Mouse (Mus musculus) stomach, embryonic 14.5 days (tissue): ENCODE measurements around the gene Crls1. TPM values are rescaled to one million over a fixed set of nuclear protein-coding genes. Genes with fewer than 3 reads are reported as not detected.
A peak's percentile ranks its signal among the peaks of the same experiment; 100 is the strongest.

Experiments
- ATAC-seq: fragments of 200-750 bp; cut with Nextera tagmentation; 2 replicates; pipeline ENCODE4 v1.8.0; 2017; ENCODE audit warnings: low read depth, moderate TSS enrichment; ENCODE audit not compliant: insufficient number of reproducible peaks, insufficient read depth, low FRiP score
- H3K27ac ChIP-seq: fragments of 300-500 bp; sonication (generic); 2 replicates; pipeline ENCODE4 v1.5.1; 2014; ENCODE audit warnings: mild to moderate bottlenecking, low read length, moderate library complexity, mixed read lengths
- H3K27me3 ChIP-seq: fragments of 300-500 bp; sonication (generic); 2 replicates; pipeline ENCODE4 v1.6.1; 2014; ENCODE audit warnings: low read length, control low read depth, mixed read lengths; ENCODE audit not compliant: control insufficient read depth, insufficient read depth
- H3K36me3 ChIP-seq: fragments of 300-500 bp; sonication (generic); 2 replicates; pipeline ENCODE4 v1.6.1; 2014; ENCODE audit warnings: mild to moderate bottlenecking, control low read depth, low read length, moderate library complexity, mixed read lengths; ENCODE audit not compliant: control insufficient read depth, insufficient read depth
- H3K4me1 ChIP-seq: fragments of 300-500 bp; sonication (generic); 2 replicates; pipeline ENCODE4 v1.6.1; 2014; ENCODE audit warnings: low read length, control low read depth, mixed read lengths; ENCODE audit not compliant: control insufficient read depth, insufficient read depth
- H3K4me2 ChIP-seq: fragments of 300-500 bp; sonication (generic); replicated peaks from 2 replicates; pipeline ENCODE4 v1.6.1; 2014; ENCODE audit warnings: low read depth, low read length, control low read depth
- H3K4me3 ChIP-seq: fragments of 300-500 bp; sonication (generic); 2 replicates; pipeline ENCODE4 v1.5.1; 2014; ENCODE audit warnings: low read depth, low read length, control low read depth
- H3K9ac ChIP-seq: fragments of 300-500 bp; sonication (generic); replicated peaks from 2 replicates; pipeline ENCODE4 v1.6.1; 2014; ENCODE audit warnings: low read depth, mild to moderate bottlenecking, control low read depth, low read length, moderate library complexity, mixed read lengths
- H3K9me3 ChIP-seq: fragments of 300-500 bp; sonication (generic); 2 replicates; pipeline ENCODE4 v1.6.1; 2016; ENCODE audit warnings: low read depth, low read length, control low read depth; ENCODE audit not compliant: control insufficient read depth
- WGBS: fragments of 180-500 bp; shearing (Covaris S2); extraction: QIAGEN DNeasy Blood & Tissue Kit; methylation state at CpG from one replicate; pipeline ENCODE4 v1.1.7; 2014; 5-methylcytosine and 5-hydroxymethylcytosine counted together
- polyA plus RNA-seq: library from polyadenylated mRNA; unstranded; fragments of >200 nt; fragmentation: Nextera tagmentation; extraction: Ambion mirVana; gene quantifications from 2 replicates; pipeline ENCODE4 v1.2.1, GENCODE M21; 2014

Crls1 gene
- polyA plus RNA-seq, 1 experiment from 2014 or later, result 14.0 TPM

DNA sequence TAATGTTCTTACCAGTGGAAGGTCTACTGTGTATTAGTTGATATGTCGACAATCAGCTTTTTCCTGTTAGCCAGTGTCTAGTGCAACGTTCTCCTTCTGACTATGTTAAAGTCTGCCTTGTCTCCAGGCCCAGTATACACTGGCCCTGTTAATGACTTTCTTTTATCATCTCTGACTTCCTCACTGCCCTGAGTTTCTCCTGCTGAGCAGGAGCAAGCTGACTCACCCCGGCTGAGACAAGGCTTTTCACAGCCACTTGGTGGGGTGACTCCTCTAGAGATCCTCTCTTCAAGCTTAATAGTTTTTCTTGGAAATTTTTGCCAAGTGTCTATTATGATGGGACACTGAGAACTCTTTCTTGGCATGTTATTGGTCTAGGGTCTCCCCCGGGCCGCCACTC is 9.9 kb downstream of the Crls1 start:
- no peaks in the 10 kb centered on the region for H3K9me3 ChIP-seq
- no peak overlapping the region for H3K4me3 ChIP-seq
- no peaks in the 10 kb centered on the region for H3K4me1 ChIP-seq
- peaks cover 5% of the 10 kb centered on the region; the same call in 1 of the 2 replicates for H3K36me3 ChIP-seq
- no peak overlapping the region for H3K9ac ChIP-seq
- H3K27ac ChIP-seq, result no peak overlapping the region
- WGBS, result 87% methylated on average over 5 of the region's 5 CpGs
- no peaks in the 10 kb centered on the region for H3K27me3 ChIP-seq
- ATAC-seq, result no peak
- no peak overlapping the region for H3K4me2 ChIP-seq

DNA sequence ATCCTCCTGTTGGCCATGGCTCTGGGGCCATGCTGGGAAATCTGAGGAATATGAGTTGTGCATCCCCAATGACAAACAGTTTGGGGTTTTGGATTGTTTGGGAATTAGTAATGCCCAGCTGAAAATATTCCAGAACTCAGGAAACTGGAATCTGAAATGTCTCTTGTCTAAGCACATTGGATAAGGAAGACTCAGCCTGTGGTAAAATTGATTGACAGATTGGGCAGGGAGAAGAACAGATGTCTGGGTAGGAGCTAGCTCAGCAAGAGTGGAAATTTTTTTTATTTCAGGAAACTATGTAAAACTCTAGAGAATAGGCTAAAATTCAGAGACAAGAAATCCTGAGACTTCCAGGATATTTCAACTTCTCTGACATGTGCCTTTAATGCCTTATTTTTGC is 14.0 kb downstream of the Crls1 start:
- no peaks in the 10 kb centered on the region for H3K4me1 ChIP-seq
- no peak overlapping the region for H3K4me3 ChIP-seq
- no peak for ATAC-seq
- no peaks in the 10 kb centered on the region for H3K27me3 ChIP-seq
- peaks cover 6% of the 10 kb centered on the region; the same call in 1 of the 2 replicates for H3K36me3 ChIP-seq
- H3K4me2 ChIP-seq, result no peak overlapping the region
- H3K9ac ChIP-seq, result no peak overlapping the region
- H3K9me3 ChIP-seq, result no peaks in the 10 kb centered on the region
- H3K27ac ChIP-seq, result no peak overlapping the region

DNA sequence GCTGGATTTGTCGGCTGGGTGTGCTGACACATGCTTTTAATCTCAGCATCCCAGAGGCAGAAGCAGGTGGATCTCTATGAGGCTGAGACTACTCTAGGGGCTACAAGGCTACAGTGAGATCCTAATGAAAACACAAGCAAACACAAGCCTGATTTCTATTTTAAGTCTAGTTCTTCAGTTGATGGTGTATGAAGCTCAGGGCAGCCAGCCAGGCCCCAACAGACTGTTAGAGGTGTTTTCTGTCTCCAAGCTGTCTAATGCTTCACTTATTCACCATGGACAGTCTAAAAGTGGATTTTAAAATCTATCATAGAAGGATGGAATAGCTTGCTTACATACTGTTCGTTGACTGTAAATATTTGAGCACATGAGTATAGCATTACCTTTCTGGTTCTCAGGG is 15.0 kb downstream of the Crls1 start:
- Histone ChIP-seq H3K27ac (no peak overlapping the region), H3K4me1 (no peaks in the 10 kb centered on the region), H3K4me3 (no peak overlapping the region), H3K36me3 (peaks cover 13% of the 10 kb centered on the region; the same call in 1 of the 2 replicates), H3K9ac (no peak overlapping the region), H3K4me2 (no peak overlapping the region), H3K27me3 (no peaks in the 10 kb centered on the region), H3K9me3 (no peaks in the 10 kb centered on the region)
- ATAC-seq, result no peak
- 92% methylated on average over 2 of the region's 2 CpGs for WGBS

DNA sequence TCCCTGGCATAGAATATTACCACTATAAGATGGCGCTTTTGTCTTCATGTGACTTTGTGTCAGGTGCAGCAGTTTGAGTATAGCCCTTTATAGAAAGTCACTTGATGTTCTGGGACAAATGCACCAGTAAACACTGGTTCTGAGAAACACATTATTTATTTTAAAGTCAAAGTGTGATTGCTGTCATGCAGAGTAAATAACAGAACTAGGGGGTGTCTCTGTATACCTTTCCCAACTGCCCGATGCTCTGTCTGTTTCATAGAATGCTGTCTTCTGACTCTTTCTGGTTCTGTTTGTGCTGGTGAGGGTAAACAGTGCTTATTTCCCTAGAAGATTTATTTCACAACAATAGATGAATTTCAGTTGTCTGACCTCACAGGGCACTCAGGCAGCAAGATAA is 16.9 kb downstream of the Crls1 start:
- no peaks in the 10 kb centered on the region for H3K4me1 ChIP-seq

DNA sequence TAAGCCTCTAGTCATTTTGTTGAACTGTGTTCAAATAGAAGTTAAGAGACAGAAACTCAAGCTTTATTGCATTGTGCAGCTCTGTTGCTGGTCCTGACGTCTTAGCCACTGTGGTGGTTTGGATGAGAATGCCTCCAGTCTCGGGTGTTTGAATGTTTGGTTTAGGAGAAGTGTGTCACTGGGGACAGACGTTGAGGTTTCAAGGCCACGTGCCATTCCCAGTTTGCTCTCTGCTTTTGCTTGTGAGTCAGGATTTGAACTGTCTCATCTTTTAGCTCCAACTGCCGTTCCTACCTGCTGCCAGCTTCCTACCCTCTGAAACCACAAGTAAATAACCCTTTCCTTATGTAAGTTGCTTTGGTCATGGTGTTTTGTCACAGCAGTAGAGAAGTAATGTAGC is 21.1 kb downstream of the Crls1 start:
- Histone ChIP-seq H3K9ac (no peak overlapping the region), H3K27ac (no peak overlapping the region), H3K9me3 (no peaks in the 10 kb centered on the region), H3K4me1 (no peaks in the 10 kb centered on the region), H3K27me3 (no peaks in the 10 kb centered on the region), H3K36me3 (peaks cover 17% of the 10 kb centered on the region; the same call in 1 of the 2 replicates), H3K4me3 (no peak overlapping the region), H3K4me2 (no peak overlapping the region)
- WGBS, result 72% methylated on average over 5 of the region's 5 CpGs
- ATAC-seq, result no peak

More for the DNA sequence above, 16.9 kb downstream of the Crls1 start:
- Histone ChIP-seq H3K4me3 (no peak overlapping the region), H3K27ac (no peak overlapping the region), H3K9ac (no peak overlapping the region), H3K9me3 (no peaks in the 10 kb centered on the region), H3K36me3 (peaks cover 17% of the 10 kb centered on the region; the same call in 1 of the 2 replicates), H3K4me2 (no peak overlapping the region), H3K27me3 (no peaks in the 10 kb centered on the region)
- ATAC-seq, result no peak
- 91% methylated on average over 2 of the region's 2 CpGs for WGBS

DNA sequence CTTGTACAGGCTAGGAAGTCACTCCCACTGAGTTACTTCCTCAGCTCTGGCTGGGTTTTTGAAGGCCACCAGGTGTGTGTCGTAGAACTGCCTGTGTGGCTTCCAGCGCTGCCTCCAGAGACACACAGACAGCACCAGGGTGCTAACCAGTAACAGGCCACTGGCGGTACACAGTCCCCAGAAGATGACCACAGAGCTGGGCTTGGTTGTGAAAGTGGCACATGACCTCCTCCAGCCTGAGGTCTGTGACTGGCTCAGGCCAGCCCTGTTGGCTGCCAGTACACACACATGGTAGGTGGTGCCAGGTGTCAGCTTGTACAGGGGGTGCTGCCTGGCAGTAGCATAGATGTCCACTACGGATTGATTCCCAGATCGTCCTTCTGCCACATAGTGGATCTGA is 23.2 kb downstream of the Crls1 start:
- Histone ChIP-seq H3K4me2 (no peak overlapping the region), H3K27me3 (no peaks in the 10 kb centered on the region), H3K9ac (no peak overlapping the region), H3K36me3 (peaks cover 15% of the 10 kb centered on the region; the same call in 1 of the 2 replicates), H3K4me3 (no peak overlapping the region), H3K9me3 (no peaks in the 10 kb centered on the region), H3K4me1 (no peaks in the 10 kb centered on the region), H3K27ac (no peak overlapping the region)
- WGBS, result 90% methylated on average over 5 of the region's 5 CpGs
- ATAC-seq, result peak; percentile 28; the same call in 1 of the 2 replicates

DNA sequence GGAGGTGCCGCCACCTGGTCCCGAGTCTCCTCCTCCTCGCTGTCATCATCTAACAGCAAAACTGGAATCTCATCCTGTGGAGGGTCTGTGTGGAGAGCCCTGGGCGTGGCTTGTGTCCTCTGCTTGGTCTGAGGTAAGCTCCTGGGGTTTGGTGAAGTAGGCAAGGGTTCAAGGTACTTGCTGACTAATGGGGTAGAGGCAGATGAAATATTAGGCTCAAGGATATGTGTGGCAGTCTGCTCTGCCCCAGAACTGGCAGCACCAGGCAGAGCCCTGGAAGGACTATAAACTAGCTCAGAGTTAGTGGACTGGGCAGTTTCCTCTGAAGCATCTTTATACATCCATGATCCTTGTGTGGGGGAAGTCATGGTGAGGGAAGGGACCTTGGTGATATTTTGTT is 23.8 kb downstream of the Crls1 start:
- H3K4me1 ChIP-seq, result no peaks in the 10 kb centered on the region
- H3K27ac ChIP-seq, result no peak overlapping the region
- no peaks in the 10 kb centered on the region for H3K9me3 ChIP-seq
- peaks cover 12% of the 10 kb centered on the region; the same call in 1 of the 2 replicates for H3K36me3 ChIP-seq
- no peaks in the 10 kb centered on the region for H3K27me3 ChIP-seq
- peak; percentile 28; the same call in 1 of the 2 replicates for ATAC-seq
- 73% methylated on average over 4 of the region's 4 CpGs for WGBS
- H3K4me3 ChIP-seq, result no peak overlapping the region
- H3K9ac ChIP-seq, result no peak overlapping the region
- no peak overlapping the region for H3K4me2 ChIP-seq

DNA sequence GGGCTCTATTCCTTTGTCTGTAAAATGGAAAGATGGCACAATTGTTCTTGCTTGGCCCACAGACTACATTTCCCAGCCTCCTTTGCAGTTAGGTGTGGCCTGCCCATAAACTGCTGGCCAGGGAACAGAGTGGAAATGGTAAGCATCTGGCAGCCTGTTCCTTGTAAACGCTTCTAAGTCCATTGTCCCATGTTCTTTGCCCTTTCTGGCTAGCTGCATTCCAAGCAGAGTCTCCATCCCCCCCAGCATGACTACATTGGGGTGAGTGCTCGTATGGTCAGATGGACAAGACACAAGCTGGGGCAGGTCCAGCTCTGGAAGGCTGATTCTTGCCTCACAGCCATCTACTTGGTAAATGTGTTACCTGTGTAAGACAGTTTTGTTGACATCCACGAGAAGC is 25.2 kb downstream of the Crls1 start:
- H3K9ac ChIP-seq, result no peak overlapping the region
- no peak for ATAC-seq
- WGBS, result 63% methylated on average over 3 of the region's 3 CpGs
- H3K9me3 ChIP-seq, result no peaks in the 10 kb centered on the region
- H3K27ac ChIP-seq, result no peak overlapping the region
- no peaks in the 10 kb centered on the region for H3K4me1 ChIP-seq
- no peaks in the 10 kb centered on the region for H3K27me3 ChIP-seq
- peaks cover 2% of the 10 kb centered on the region; the same call in 1 of the 2 replicates for H3K36me3 ChIP-seq
- H3K4me3 ChIP-seq, result no peak overlapping the region
- H3K4me2 ChIP-seq, result no peak overlapping the region

DNA sequence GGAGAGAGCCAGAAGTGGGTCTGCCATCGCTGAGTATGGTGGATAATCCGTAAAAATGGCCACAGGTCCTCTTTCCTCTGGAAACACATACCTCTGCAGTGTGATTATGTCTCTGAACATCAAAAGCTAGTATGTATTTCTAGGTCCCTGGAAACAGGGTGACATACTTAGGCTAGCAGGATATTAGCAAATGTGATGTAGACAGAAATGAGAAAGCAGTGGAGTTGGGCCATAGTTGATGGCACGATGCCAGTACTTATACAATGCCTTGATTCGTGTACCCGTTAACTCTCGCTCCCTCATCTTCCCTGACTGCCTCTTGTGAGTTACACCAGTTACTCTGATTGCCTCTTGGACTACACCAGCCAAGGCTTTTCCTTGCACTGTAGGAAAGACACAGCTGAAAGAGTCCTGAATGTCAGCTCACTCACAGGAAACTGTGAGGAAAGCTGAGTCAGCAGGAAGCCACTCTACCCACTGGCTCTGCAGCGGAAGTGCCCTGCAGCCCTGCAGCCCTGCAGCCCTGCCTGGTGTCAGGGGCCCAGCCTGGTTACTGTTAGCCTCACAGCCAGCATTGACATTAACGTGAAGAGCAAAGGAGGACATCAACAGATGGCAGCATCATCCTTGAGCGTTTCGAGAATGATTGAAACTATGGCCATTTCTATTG is 27.3 kb downstream of the Crls1 start:
- no peak for ATAC-seq
- WGBS, result 79% methylated on average over 10 of the region's 10 CpGs

More for the DNA sequence above, 27.3 kb downstream of the Crls1 start:
- H3K27ac ChIP-seq, result no peak overlapping the region
- no peaks in the 10 kb centered on the region for H3K9me3 ChIP-seq
- H3K4me3 ChIP-seq, result no peak overlapping the region
- H3K4me1 ChIP-seq, result no peaks in the 10 kb centered on the region
- H3K27me3 ChIP-seq, result no peaks in the 10 kb centered on the region
- H3K9ac ChIP-seq, result no peak overlapping the region
- no peak overlapping the region for H3K4me2 ChIP-seq
- no peaks in the 10 kb centered on the region for H3K36me3 ChIP-seq
